Mouse (Mus musculus) midbrain, postnatal 0 days (tissue): ENCODE results near the gene Cpne1. TPM values are rescaled to one million over a fixed set of nuclear protein-coding genes. Genes with fewer than 3 reads are reported as not detected.

ENCODE experiments used
- ATAC-seq: fragments of 200-750 bp; cut with Nextera tagmentation; 2 replicates; pipeline ENCODE4 v1.8.0; 2017; ENCODE audit warnings: moderate number of reproducible peaks, mild to moderate bottlenecking, moderate TSS enrichment, moderate library complexity; ENCODE audit not compliant: low FRiP score
- DNase-seq: peaks from one replicate; pipeline ENCODE4 v3.0.0-alpha.2; 2015; ENCODE audit warnings: low spot score
- H3K27ac ChIP-seq: fragments of 300-500 bp; sonication (generic); 2 replicates; pipeline ENCODE4 v1.5.1; 2014; ENCODE audit warnings: low read depth, mild to moderate bottlenecking, low read length, mixed read lengths
- H3K27me3 ChIP-seq: fragments of 300-500 bp; sonication (generic); 2 replicates; pipeline ENCODE4 v1.6.1; 2014; ENCODE audit warnings: low read length, control low read depth, mixed read lengths; ENCODE audit not compliant: insufficient read depth
- H3K36me3 ChIP-seq: fragments of 300-500 bp; sonication (generic); 2 replicates; pipeline ENCODE4 v1.6.1; 2014; ENCODE audit warnings: low read length, control low read depth, mixed read lengths; ENCODE audit not compliant: insufficient read depth
- H3K4me1 ChIP-seq: fragments of 300-500 bp; sonication (generic); 2 replicates; pipeline ENCODE4 v1.6.1; 2014; ENCODE audit warnings: mild to moderate bottlenecking, control low read depth, antibody characterized with exemption, low read length, mixed read lengths; ENCODE audit not compliant: insufficient read depth
- H3K4me2 ChIP-seq: fragments of 300-500 bp; sonication (generic); 2 replicates; pipeline ENCODE4 v1.6.1; 2014; ENCODE audit warnings: low read depth, mild to moderate bottlenecking, low read length, mixed read lengths; ENCODE audit not compliant: poor library complexity, severe bottlenecking
- H3K4me3 ChIP-seq: fragments of 300-500 bp; sonication (generic); 2 replicates; pipeline ENCODE4 v1.5.1; 2014; ENCODE audit warnings: low read depth, mild to moderate bottlenecking, low read length, moderate library complexity
- H3K9ac ChIP-seq: fragments of 300-500 bp; sonication (generic); replicated peaks from 2 replicates; pipeline ENCODE4 v1.6.1; 2014; ENCODE audit warnings: mild to moderate bottlenecking, low read length, moderate library complexity, mixed read lengths; ENCODE audit not compliant: poor library complexity, severe bottlenecking
- H3K9me3 ChIP-seq: fragments of 300-500 bp; sonication (generic); 2 replicates; pipeline ENCODE4 v1.6.1; 2016; ENCODE audit warnings: low read length, control low read depth
- CTCF ChIP-seq: IDR thresholded peaks from 2 replicates; pipeline ENCODE4 v1.5.1; 2016; ENCODE audit warnings: antibody characterized with exemption, mild to moderate bottlenecking
- WGBS: fragments of 180-500 bp; shearing (Covaris S2); extraction: QIAGEN DNeasy Blood & Tissue Kit; methylation state at CpG from one replicate; pipeline ENCODE4 v1.1.7; 2014; 5-methylcytosine and 5-hydroxymethylcytosine counted together
- polyA plus RNA-seq: library from polyadenylated mRNA; unstranded; fragments of >200 nt; fragmentation: Nextera tagmentation; extraction: Ambion mirVana; gene quantifications from 2 replicates; pipeline ENCODE4 v1.2.1, GENCODE M21; 2015
- total RNA-seq: library from RNA; depleted of rRNA; stranded (reverse); fragments of >200 nt; gene quantifications from 2 replicates; pipeline ENCODE4 v1.2.3, GENCODE M21; 2014; rRNA removed

Gene Cpne1
- 30.0 and 34.1 TPM in 2 replicates for total RNA-seq
- 13.7 and 13.8 TPM in 2 replicates for polyA plus RNA-seq

DNA sequence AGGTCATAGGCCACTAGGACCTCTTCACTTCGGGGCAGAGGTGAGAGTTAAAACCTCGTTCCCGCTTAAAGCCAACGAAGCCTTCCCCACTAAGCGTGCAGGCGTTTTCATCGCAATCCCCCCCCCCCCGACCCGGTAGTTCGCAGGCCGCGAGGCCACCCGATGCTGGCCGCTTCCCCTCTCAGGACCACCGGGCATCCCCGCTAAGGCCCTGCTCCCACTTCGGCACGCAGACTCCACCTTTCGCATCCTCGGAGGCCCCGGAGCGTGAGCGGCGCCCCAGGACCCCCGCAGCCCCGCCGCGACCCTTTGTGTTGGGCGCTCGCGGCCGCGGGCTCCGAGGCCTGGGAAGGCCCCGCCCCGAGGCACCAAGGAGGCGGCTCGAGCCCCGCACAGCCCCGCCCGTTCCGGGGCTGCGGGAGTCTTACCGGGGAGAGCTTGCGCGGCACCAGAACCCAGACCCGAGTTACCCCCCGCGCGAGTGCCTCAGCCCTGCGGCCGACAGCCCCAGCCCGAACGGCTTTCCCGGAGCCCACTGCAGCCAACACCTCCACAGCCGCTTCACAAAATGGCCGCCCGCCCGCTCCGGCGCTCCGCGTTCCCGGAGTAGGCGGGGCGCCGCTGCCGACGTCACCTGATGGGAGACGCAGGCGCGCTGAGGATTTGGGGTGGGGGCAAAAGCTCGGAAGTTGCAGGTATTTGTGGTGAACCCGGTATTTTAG lies at the start of gene Cpne1, which contains the start of gene Rbm12:
Gene Cpne1 (minus strand): TSS at position 608 of the 722 bp plus-strand sequence.
Gene Rbm12 (minus strand): TSS at position 621 of the 722 bp plus-strand sequence.
- TF ChIP-seq CTCF: no peak
- no peaks in the 10 kb centered on the region for H3K36me3 ChIP-seq
- H3K4me1 ChIP-seq: peaks cover 8% of the 10 kb centered on the region; the same call in 1 of the 2 replicates
- peak within 1 kb of the TSS; percentile 100 for H3K4me3 ChIP-seq
- peak within 1 kb of the TSS; percentile 97 for H3K27ac ChIP-seq
- peak within 1 kb of the TSS; percentile 44 for H3K4me2 ChIP-seq
- DNase-seq (peak; percentile 93), ATAC-seq (peak; percentile 92)
- H3K9me3 ChIP-seq: no peaks in the 10 kb centered on the region
- no peaks in the 10 kb centered on the region for H3K27me3 ChIP-seq
- peak within 1 kb of the TSS; percentile 99 for H3K9ac ChIP-seq
- WGBS: under 1% methylated on average over 57 of the region's 74 CpGs

DNA sequence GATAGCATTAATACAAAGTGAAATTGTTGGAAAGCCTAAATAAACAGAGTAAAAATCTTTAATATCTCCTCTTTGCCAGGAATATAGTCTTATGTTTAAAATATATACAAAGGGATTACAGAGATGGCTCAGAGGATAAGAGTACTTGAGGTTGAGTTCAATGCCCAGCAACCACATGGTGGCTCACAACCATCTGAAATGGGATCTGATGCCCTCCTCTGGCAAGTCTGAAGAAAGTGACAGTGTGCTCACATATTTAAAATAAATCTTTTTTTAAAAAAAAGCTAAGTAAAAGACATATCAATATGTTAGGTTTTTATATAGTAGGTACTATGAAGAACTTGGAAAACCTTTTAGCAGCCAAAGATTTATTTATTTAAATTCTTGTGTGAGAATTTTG lies 39.8 kb upstream of the Cpne1 start:
- no peak overlapping the region for H3K9ac ChIP-seq
- no peak overlapping the region for H3K4me3 ChIP-seq
- no peak overlapping the region for H3K4me2 ChIP-seq
- H3K27ac ChIP-seq: no peak overlapping the region
- ATAC-seq (no peak), DNase-seq (no peak)
- no peaks in the 10 kb centered on the region for H3K9me3 ChIP-seq
- H3K27me3 ChIP-seq: no peaks in the 10 kb centered on the region
- peak; percentile 45 for TF ChIP-seq CTCF
- H3K4me1 ChIP-seq: no peaks in the 10 kb centered on the region
- H3K36me3 ChIP-seq: peaks cover 13% of the 10 kb centered on the region; the same call in 1 of the 2 replicates

DNA sequence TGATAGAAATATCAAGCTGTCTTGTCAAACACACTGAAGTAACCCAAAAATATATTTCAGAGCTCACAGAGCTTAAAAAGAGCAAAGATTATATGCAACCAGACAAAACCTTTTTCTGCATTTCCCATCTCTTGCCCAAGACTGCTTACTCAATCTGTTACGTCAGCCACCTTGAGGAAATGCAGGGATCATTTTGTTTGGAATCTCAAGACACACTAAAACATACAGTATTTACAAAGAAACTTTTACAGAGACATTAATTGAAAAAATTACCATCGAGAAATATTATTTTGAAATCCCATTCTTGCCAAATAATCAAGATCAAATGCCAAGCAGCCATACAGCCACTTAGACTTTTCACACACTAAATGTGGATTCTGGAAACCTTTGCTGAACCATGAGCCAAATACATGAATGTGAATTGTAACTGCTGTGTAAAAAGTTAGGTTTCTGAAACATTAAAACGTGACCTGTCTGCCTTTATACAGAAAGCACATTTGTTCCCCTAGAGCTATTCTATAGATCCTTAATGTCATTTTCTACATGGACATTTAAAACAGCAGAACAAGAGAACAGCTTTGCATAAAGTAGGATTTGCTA lies 35.7 kb upstream of the Cpne1 start:
- ATAC-seq: no peak
- Histone ChIP-seq H3K27ac (no peak overlapping the region), H3K9me3 (no peaks in the 10 kb centered on the region), H3K36me3 (peaks cover 9% of the 10 kb centered on the region; the same call in 1 of the 2 replicates), H3K27me3 (no peaks in the 10 kb centered on the region), H3K9ac (no peak overlapping the region), H3K4me2 (no peak overlapping the region), H3K4me1 (no peaks in the 10 kb centered on the region), H3K4me3 (no peak overlapping the region)
- TF ChIP-seq CTCF: no peak
- DNase-seq: no peak
- WGBS: 84% methylated on average over 3 of the region's 3 CpGs

DNA sequence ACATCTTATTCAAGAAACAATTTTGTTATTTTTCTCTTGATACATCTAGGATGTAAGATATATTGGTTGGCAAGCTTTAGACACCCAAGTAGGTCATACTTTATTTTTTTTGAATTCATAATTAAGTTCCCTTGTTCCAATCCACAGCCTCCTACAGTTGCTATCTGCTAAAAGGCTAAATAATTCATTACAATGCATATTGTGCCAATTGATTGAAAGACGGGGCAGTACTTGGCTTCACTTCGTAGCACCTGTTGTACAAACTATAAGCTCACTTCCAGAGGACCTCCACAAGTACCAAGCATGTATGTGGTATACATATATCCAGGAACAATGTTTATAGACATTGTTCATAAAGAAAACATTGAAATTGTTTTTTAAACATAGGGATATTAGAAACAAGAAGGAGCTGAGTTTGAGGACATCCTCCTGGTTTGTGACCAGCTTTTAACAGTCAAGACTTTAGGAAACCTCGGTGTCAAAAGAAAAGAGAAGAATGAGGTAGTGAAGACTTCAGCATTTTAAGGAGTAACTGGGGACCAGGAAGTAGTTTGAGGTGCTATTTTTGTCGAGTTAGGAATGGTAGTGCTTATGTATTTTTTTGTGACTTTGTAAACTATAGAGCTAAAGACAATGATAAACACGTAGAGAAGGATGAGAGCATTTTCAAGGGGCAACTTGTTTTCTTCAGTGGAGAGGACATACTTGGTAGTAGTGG lies 34.7 kb upstream of the Cpne1 start:
- DNase-seq (peak; percentile 5), ATAC-seq (no peak)
- Histone ChIP-seq H3K27me3 (no peaks in the 10 kb centered on the region), H3K4me2 (no peak overlapping the region), H3K4me1 (no peaks in the 10 kb centered on the region), H3K9me3 (no peaks in the 10 kb centered on the region), H3K36me3 (peaks cover 7% of the 10 kb centered on the region; the same call in 1 of the 2 replicates), H3K9ac (no peak overlapping the region), H3K4me3 (no peak overlapping the region), H3K27ac (no peak overlapping the region)
- WGBS: 68% methylated on average over 5 of the region's 5 CpGs
- TF ChIP-seq CTCF: no peak

DNA sequence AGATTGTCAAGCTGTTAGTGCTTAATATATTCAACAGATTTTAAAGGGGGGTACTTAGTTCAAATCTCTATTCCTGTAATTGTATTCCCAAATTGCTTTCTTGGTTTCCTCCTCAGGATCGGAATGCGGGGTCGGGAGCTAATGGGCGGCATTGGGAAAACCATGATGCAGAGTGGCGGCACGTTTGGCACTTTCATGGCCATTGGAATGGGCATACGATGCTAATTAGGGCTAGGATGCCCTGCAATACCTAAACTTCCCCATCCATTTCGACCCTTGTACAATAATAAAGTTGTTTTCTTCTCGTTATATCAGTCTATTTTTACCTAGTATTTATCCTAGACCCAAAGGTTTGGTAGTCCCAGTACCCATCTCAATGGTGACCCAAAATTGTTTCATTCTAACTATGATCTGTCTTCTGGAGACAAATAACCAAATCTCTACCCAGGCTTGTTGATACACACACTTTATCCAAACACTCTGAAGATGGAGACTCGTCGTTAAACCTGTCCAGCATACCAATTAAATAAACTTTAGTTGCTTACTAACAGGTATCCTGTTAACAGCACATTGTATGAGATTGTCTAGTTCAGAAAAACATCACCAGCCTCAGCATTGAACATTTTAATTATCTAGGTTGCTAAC lies 33.8 kb upstream of the Cpne1 start:
- H3K9me3 ChIP-seq: no peaks in the 10 kb centered on the region
- no peaks in the 10 kb centered on the region for H3K4me1 ChIP-seq
- TF ChIP-seq CTCF: no peak
- no peak for ATAC-seq
- no peaks in the 10 kb centered on the region for H3K27me3 ChIP-seq
- H3K4me3 ChIP-seq: no peak overlapping the region
- H3K27ac ChIP-seq: no peak overlapping the region
- no peak for DNase-seq
- 66% methylated on average over 11 of the region's 11 CpGs for WGBS
- no peak overlapping the region for H3K4me2 ChIP-seq
- peaks cover 7% of the 10 kb centered on the region for H3K36me3 ChIP-seq
- no peak overlapping the region for H3K9ac ChIP-seq
